Mouse (Mus musculus): ENCODE data around the gene Mycl. TPM values are rescaled to one million over a fixed set of nuclear protein-coding genes. Genes with fewer than 3 reads are reported as not detected.
A peak's percentile ranks its signal among the peaks of the same experiment; 100 is the strongest.

The Mycl gene
- polyA plus RNA-seq (2016; fragmentation: Nextera tagmentation; extraction: Ambion mirVana): 123 and 125 TPM in 2 replicates

DNA sequence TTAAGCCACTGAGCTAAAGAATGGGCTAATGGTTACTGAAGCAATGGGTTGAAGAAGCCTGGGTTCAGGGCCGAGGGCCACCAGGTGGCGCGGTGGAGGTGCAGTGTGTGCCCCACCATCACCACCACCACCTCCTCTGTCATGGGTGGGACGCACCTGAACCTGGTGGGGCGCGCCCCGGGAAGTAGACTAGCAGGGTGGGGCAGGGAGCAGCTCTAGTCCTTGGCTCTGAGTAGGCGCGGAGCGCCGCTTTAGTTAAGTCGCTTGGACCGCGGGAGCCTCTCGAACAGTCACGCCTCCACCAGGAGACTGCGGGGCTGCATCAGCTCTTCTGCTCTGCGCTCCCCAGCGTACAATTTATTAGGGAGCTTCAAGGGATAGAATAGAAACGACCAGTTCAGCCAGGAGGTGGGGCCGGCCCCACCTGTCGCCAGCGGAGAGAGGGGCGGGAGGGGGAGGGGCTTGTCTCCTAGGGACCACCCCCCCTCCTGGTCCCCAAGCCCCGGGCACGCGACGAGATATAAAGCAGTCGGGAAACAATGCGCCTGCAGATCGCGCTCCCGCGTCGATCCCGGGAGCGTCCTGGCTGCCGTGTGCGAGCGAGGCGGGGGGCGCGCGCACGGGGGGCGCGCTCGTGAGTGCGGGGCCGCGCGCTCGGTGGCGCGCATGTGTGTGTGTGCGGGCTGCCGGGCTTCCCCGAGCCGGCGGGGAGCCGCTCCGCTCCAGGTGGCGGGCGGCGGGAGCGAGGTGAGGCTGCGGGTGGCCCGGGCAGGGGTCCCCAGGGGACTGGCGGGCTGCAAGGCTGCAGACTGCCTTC is at the start of gene Mycl:
Gene Mycl (plus strand): TSS at position 249 of the 817 bp plus-strand sequence.
- WGBS: under 1% methylated on average over 68 of the region's 69 CpGs
- Histone ChIP-seq H3K4me2 (replicated peaks) (peak within 1 kb of the TSS; percentile 80), H3K9ac (peak within 1 kb of the TSS; percentile 93), H3K4me3 (peak within 1 kb of the TSS; percentile 88), H3K4me1 (peaks cover 18% of the 10 kb centered on the region), H3K27me3 (replicated peaks) (no peaks in the 10 kb centered on the region), H3K36me3 (peaks cover 6% of the 10 kb centered on the region; the same call in 1 of the 2 replicates), H3K9me3 (0 out of 2 replicates have a peak, but pooled peaks cover 5% of the 10 kb centered on the region), H3K27ac (peak within 1 kb of the TSS; percentile 82)
- ATAC-seq (ENCODE audit: low FRiP score, low read depth): peak; percentile 70

DNA sequence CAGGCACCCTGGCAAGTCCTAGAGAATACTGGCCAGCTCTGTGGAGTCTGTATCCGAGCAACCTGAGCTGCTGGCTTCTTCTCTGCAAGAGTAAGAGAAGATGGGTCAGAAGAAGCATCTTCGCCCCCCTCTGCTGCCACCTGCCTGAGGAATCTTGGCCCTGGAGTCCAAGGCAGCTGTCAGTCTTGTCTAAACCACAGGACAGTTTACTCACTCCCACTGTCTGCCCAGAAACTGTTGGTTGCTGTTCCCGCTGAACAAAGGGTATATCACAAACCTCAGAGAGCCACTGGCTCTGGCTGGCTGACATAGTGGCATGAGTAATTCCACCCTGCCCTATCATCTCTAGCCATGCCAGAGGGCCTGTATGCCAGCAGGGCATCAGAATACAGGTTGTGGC is 48.2 kb upstream of the Mycl start:
- Histone ChIP-seq H3K36me3 (peaks cover 52% of the 10 kb centered on the region), H3K27ac (no peak overlapping the region), H3K9me3 (no peaks in the 10 kb centered on the region), H3K4me3 (no peak overlapping the region), H3K4me1 (no peaks in the 10 kb centered on the region), H3K4me2 (replicated peaks) (no peak overlapping the region), H3K9ac (no peak overlapping the region), H3K27me3 (replicated peaks) (no peaks in the 10 kb centered on the region)
- no peak for ATAC-seq (ENCODE audit: low FRiP score, low read depth)
- WGBS: 83% methylated on average over 3 of the region's 3 CpGs

- Histone ChIP-seq H3K4me1 (no peaks in the 10 kb centered on the region), H3K4me2 (replicated peaks) (no peak overlapping the region), H3K4me3 (no peak overlapping the region), H3K27ac (no peak overlapping the region), H3K9me3 (no peaks in the 10 kb centered on the region), H3K9ac (no peak overlapping the region), H3K36me3 (peaks cover 52% of the 10 kb centered on the region), H3K27me3 (replicated peaks) (no peaks in the 10 kb centered on the region)
- WGBS: 94% methylated on average over 8 of the region's 8 CpGs
- no peak for ATAC-seq (ENCODE audit: low FRiP score, low read depth)
Measured at GRCm38 (mm10) chr4:122949096-122949495, 46.4 kb upstream of the Mycl start.

- Histone ChIP-seq H3K4me1 (peaks cover 21% of the 10 kb centered on the region), H3K4me3 (no peak overlapping the region), H3K9me3 (no peaks in the 10 kb centered on the region), H3K36me3 (peaks cover 21% of the 10 kb centered on the region), H3K27me3 (replicated peaks) (0 out of 2 replicates have a peak, but pooled peaks cover 3% of the 10 kb centered on the region), H3K9ac (peak overlapping the region; percentile 47; the same call in 1 of the 2 replicates), H3K4me2 (replicated peaks) (peak overlapping the region; percentile 57), H3K27ac (peak overlapping the region; percentile 59; the same call in 1 of the 2 replicates)
- 69% methylated on average over 5 of the region's 5 CpGs for WGBS
- peak; percentile 10 for ATAC-seq (ENCODE audit: low FRiP score, low read depth)
Measured at GRCm38 (mm10) chr4:122954680-122955411, 40.6 kb upstream of the Mycl start.

GRCm38 (mm10) chr4:122955412-122956136 is 39.9 kb upstream of the Mycl start:
- H3K27ac ChIP-seq: peak overlapping the region; percentile 59; the same call in 1 of the 2 replicates
- 0 out of 2 replicates have a peak, but pooled peaks cover 3% of the 10 kb centered on the region for H3K27me3 ChIP-seq (replicated peaks)
- H3K36me3 ChIP-seq: peaks cover 14% of the 10 kb centered on the region
- peak overlapping the region; percentile 57 for H3K4me2 ChIP-seq (replicated peaks)
- ATAC-seq (ENCODE audit: low FRiP score, low read depth): peak; percentile 92
- H3K4me1 ChIP-seq: peaks cover 24% of the 10 kb centered on the region
- H3K4me3 ChIP-seq: peak overlapping the region; percentile 15; the same call in 1 of the 2 replicates
- H3K9ac ChIP-seq: peak overlapping the region; percentile 47
- WGBS: 12% methylated on average over 17 of the region's 17 CpGs
- H3K9me3 ChIP-seq: no peaks in the 10 kb centered on the region

DNA sequence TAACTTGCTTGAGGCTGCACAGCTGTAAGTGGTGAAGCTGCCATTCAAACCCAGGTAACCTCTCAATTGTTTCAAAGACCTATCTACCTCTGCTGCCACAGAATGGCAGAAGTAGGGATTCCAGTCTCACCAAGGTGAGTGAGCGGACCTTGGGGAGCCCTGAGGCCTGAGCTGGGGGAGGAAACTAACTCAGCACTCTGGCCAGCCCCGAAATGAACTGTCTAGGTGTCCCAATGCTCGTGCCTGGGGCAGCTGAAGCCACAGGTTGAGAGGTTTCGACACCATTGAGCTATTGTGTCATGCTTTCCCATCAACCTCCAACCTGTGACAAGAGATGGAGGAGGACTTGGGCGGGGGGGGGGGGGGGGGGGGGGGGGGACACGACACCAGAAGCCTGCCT is 39.2 kb upstream of the Mycl start:
- no peak overlapping the region for H3K9ac ChIP-seq
- no peak for ATAC-seq (ENCODE audit: low FRiP score, low read depth)
- 0 out of 2 replicates have a peak, but pooled peaks cover 3% of the 10 kb centered on the region for H3K27me3 ChIP-seq (replicated peaks)
- H3K36me3 ChIP-seq: peaks cover 6% of the 10 kb centered on the region; the same call in 1 of the 2 replicates
- H3K27ac ChIP-seq: no peak overlapping the region
- no peak overlapping the region for H3K4me3 ChIP-seq
- H3K4me2 ChIP-seq (replicated peaks): no peak overlapping the region
- 87% methylated on average over 4 of the region's 6 CpGs for whole genome bisulfite sequencing
- H3K9me3 ChIP-seq: no peaks in the 10 kb centered on the region
- peaks cover 24% of the 10 kb centered on the region for H3K4me1 ChIP-seq

- ATAC-seq (ENCODE audit: low FRiP score, low read depth): no peak
- Histone ChIP-seq H3K9ac (no peak overlapping the region), H3K27ac (no peak overlapping the region), H3K4me2 (replicated peaks) (peak overlapping the region; percentile 88), H3K27me3 (replicated peaks) (0 out of 2 replicates have a peak, but pooled peaks cover 5% of the 10 kb centered on the region), H3K9me3 (no peaks in the 10 kb centered on the region), H3K36me3 (0 out of 2 replicates have a peak, but pooled peaks cover 2% of the 10 kb centered on the region), H3K4me1 (peaks cover 40% of the 10 kb centered on the region), H3K4me3 (no peak overlapping the region)
- 90% methylated on average over 6 of the region's 6 CpGs for WGBS
Measured at GRCm38 (mm10) chr4:122958491-122959031, 36.9 kb upstream of the Mycl start.

GRCm38 (mm10) chr4:122959816-122960215 is 35.6 kb upstream of the Mycl start:
- 0 out of 2 replicates have a peak, but pooled peaks cover 5% of the 10 kb centered on the region for H3K27me3 ChIP-seq (replicated peaks)
- no peaks in the 10 kb centered on the region for H3K9me3 ChIP-seq
- H3K4me1 ChIP-seq: peaks cover 37% of the 10 kb centered on the region
- peak overlapping the region; percentile 64 for H3K9ac ChIP-seq
- peak; percentile 17 for ATAC-seq (ENCODE audit: low FRiP score, low read depth)
- H3K4me3 ChIP-seq: peak overlapping the region; percentile 59
- peak overlapping the region; percentile 88 for H3K4me2 ChIP-seq (replicated peaks)
- 0 out of 2 replicates have a peak, but pooled peaks cover 2% of the 10 kb centered on the region for H3K36me3 ChIP-seq
- 8% methylated on average over 8 of the region's 8 CpGs for WGBS
- H3K27ac ChIP-seq: no peak overlapping the region

DNA sequence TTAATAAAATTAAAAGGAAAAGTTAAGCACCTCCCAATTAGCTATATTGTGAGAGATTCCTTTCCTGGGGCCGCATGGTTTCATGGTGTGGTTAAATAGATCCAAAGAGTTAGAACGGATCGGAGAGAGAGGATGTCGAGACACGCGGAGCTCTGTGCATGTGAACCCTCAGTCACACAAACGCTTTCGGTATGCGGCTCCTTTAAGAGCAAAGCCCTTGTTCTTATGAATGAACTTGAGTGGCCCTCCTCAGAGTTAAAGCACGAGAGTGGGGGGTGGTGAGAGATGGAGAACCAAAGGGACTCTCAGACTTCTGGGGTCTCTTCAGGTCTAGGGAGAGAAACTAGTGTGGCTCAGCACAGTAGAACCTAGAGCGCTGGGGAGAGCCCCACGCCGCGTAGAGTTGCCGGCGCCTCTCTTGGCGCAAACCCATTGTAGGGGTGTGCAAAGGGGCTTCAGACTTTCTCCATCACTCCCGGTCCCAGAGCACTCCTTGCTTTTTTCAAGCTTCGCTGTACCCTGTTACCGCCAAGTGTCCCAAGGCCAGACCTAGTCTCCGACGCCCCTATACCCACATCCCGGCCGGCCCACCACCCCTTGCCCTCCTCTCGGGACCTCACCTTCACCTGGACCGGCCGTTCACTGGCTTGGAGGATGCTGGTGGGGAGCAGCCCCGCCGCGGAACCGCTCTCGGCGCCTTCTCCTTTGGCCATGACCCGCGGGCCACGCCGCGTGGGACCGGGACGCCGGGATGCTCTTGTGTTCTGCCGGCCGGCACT is 34.9 kb upstream of the Mycl start:
- Histone ChIP-seq H3K4me3 (peak overlapping the region; percentile 59), H3K4me2 (replicated peaks) (peak overlapping the region; percentile 88), H3K27ac (no peak overlapping the region), H3K27me3 (replicated peaks) (0 out of 2 replicates have a peak, but pooled peaks cover 5% of the 10 kb centered on the region), H3K9ac (peak overlapping the region; percentile 64), H3K4me1 (peaks cover 30% of the 10 kb centered on the region), H3K36me3 (0 out of 2 replicates have a peak, but pooled peaks cover 2% of the 10 kb centered on the region), H3K9me3 (no peaks in the 10 kb centered on the region)
- under 1% methylated on average over 43 of the region's 43 CpGs for WGBS
- ATAC-seq (ENCODE audit: low FRiP score, low read depth): peak; percentile 59

- ATAC-seq (ENCODE audit: low FRiP score, low read depth): peak; percentile 69
- Histone ChIP-seq H3K4me3 (peak within 1 kb of the TSS; percentile 59), H3K4me2 (replicated peaks) (peak within 1 kb of the TSS; percentile 88), H3K4me1 (peaks cover 25% of the 10 kb centered on the region), H3K36me3 (0 out of 2 replicates have a peak, but pooled peaks cover 2% of the 10 kb centered on the region), H3K27me3 (replicated peaks) (0 out of 2 replicates have a peak, but pooled peaks cover 5% of the 10 kb centered on the region), H3K9ac (peak within 1 kb of the TSS; percentile 64), H3K27ac (no peak within 1 kb of the TSS), H3K9me3 (no peaks in the 10 kb centered on the region)
- under 1% methylated on average over 27 of the region's 27 CpGs for WGBS
Measured at GRCm38 (mm10) chr4:122961100-122961567, 34.3 kb upstream of the Mycl start, which contains the start of gene Mfsd2a. Mfsd2a (minus strand) TSS chr4:122961188.
